Mouse (Mus musculus) testis, postnatal 10 days (tissue): Measurements from ENCODE around the gene Myo1d.

Experiments used
- DNase-seq: peaks from one replicate; pipeline ENCODE4 v3.0.0; 2021; ENCODE audit warnings: low spot score

Myo1d gene

DNA sequence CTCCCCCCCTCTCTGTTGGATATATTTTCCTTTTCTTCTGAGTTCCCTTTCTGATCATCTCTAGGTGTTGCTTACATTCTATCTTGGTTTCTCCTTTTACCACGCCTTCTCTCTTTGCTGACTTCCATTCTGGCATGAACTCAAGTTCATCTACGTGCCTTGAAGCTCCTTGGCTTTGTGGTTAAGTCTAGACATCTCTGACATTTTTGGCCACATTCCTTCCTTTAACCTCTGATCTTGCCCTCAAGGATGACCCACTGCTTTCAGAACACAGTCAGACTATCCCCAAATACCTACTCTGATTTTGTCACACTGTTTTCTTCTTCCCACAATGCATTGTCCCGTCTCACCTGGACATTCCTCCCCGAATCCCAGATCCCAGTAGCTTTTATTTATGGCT, 240.8 kb downstream of the Myo1d start:
- DNase-seq = no peak

DNA sequence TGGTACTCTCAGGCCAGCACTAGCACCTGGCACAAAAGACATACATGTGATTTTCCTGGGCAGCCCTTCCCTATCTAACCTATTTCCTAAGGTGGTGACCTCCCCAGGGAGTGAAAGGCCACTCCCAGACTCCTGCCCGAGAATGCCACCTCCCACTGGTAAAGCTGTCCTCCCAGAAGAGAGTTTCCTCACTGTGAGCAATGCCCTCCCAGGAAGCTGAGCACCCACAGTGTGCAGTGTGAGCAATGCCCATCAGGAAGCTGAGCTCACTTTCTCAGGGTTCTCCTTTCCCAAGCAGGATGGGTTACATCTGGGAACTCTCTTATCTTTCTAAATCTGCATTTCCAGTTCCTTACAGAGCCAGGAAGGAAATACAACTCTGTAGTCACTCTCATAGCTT, 246.9 kb downstream of the Myo1d start:
- DNase-seq = no peak

DNA sequence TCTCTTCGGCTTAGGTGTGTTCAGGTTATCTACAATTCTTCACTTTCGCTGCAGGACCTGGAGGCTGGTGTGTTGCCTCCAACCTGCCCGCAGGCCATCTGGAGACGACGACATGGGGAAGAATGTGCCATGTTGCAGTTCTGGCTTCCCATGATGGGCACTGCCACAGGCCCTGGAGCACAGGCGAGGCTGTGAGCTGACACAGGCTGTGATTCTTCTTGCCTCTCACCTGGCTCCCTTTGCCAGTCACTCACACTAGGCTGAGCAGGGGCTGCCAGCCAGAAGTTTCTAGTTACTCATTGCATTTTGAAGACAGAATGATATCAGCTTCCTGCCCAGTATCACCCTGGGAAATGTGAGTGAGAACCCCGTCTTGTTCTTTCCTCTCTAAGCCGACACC, 250.7 kb downstream of the Myo1d start:
- no peak for DNase-seq

DNA sequence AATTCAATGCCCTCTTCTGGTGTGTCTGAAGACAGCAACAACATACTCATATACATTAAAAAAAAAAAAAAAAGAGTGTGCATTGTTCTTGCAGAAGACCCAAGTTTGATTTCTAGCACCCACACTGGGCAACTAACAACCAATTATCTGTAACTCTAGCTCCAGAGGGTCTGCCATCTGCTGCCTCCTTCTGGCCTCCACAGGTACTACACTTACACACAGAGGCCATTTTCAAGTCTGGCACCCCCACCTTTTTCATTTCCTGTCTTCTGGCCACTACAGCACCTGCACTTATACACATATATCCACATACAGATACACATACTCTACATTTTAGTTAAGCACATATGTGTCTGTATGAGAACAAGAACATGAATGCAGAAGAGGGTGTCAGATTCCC, 252.1 kb downstream of the Myo1d start:
- no peak for DNase-seq

DNA sequence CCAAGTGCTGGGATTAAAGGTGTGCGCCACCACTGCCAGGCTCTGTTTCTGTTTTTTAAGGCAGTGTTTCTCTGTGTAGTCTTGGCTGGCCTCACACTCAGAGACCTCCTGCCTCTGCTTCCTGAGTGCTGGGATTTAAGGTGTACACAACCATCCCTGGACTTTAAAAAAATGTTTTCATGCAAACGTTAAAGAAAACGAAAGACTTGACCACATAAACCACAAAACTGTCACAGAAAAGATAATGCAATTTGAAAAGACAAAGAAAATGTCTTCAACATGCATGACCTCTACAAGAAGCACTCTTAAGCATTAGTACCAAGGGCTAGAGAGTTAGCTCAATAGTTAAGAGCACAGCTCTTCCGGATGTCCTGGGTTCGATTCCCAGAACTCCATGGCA, 255.6 kb downstream of the Myo1d start:
- DNase-seq = no peak

DNA sequence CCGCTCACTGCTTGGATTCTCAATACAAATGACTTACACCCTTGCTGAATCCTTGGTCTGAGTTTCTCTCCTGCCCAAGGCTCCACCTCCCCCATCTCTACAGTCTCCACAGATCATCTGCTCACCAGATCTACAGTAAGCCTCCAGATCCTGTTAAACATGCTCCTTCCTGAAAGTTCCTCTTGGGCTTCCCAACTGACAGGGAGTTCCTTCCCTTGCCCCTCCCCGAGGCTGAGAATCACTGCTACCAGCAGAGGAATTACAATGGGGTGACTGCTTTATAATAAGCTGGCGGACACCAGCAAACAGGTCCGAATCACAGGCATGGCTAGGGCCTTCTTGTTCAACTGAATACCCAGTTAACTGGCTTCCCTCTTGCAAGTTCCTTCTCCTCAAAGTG, 256.4 kb downstream of the Myo1d start:
- no peak for DNase-seq

DNA sequence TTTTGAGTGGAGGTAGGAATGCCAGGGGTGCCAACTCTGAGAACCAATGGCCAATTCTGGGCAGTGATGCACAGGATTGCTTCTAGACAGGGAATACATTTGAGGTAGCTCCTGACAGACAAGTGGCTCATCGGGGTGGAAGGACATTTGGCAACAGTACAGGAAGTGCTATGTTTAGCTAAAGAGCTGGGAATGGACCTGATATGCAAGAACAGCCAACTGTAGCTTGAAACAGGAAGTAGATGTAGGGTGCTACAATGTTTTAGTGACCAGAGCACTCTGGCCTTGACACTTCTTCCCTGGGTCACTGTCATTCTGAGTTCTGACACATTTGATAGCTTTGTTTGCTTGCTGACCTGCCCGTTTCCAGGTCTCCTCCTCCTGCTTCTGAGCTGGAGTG, 257.0 kb downstream of the Myo1d start:
- DNase-seq = no peak

DNA sequence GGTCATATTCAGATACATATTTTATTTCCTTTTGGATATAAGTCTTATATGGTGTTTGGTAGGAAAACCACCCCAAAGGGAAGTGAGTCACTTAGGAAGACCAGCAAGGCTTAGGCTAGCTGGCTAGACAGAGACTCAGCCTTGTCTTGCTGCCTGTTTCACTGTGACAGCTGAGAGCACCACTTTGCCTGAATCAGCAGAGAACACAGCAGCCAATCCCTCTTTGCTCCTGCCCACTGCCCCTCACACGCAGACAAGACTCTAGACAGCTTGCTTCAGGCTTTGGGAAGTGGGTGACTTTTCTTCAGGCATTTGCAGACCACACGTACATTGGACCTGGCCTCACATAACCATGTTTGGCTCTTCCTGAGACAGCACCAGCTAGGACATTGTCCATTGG, 258.7 kb downstream of the Myo1d start:
- no peak for DNase-seq

DNA sequence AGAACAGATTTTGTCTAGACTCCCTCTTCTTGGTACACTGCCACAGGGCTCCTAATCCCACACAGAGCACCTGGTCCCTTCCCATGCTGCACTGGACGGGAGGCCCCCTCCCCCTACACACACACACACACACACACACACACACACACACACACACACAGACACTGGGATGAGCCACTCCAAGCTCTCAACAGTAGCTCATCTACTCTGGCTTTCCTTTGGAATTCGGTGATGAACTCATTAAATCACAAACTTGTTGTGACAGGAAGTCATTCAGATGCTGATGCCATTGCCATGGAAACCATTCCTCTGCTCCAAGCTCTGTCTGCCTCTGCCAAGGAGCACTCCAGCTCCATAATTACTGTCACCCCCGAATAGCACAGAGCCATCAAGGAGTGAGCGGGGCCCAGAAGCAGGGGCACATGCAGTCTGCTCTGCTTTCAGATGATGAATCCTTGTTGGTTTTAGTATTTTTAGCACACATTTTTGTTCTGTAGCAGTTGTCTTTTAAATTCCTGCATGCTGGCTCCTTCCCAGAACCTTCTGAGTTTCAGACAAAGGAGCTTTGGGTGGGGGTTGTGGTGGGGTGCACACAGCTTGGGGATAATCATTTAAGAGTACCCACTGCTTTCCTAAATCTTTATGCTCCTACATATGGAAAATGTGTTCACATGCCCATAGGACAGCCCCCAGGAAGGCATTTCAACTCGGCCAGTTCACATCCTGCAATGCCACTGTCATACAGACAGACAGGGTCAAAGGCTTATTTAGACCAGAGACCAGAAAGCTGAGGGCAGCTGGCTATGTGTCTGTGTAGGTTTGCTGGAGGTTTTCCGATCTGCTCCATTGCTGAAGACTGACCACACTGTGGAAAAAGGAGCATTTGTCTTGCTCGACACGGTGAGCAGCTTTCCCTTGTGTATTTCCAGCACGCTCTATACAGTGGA, 261.1 kb downstream of the Myo1d start:
- DNase-seq = no peak

DNA sequence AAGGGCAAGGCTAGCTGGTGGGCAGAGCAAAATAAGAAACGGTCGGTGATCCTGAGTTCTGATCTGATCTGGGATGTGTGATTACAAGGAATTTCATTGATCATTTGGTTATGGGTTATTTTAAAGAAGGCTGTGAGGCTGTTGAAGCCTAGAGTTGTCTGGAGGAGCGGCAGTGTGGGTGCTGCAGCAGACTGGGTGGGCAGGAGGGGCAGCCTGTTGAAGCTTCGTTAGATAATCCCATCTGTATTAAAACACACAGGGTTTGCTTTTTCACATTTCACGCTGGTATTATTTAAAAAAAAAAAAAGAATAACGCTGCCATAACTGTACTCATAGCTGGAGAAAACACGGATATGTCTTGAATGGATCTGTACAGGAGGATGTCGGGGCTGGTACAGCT, 263.9 kb downstream of the Myo1d start:
- DNase-seq = no peak

DNA sequence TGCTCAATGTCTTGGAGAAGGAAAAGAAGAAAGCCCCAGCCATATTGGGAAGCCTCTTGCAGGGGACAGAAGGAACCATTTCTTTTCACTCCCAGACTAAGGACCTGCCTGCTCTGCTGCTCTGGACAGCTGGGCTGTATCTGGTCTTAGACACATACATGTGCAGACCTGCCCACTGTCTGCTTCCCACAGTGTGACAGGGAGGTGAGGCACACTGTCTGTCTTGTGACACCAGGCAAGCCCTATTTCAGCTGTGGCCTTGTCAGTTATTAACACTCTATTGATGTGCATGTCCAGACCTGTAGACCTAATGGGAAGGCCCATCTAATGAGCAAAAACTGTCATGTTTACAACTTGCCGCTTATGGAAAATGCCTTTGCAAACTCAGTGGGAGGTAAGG, 264.5 kb downstream of the Myo1d start:
- no peak for DNase-seq

DNA sequence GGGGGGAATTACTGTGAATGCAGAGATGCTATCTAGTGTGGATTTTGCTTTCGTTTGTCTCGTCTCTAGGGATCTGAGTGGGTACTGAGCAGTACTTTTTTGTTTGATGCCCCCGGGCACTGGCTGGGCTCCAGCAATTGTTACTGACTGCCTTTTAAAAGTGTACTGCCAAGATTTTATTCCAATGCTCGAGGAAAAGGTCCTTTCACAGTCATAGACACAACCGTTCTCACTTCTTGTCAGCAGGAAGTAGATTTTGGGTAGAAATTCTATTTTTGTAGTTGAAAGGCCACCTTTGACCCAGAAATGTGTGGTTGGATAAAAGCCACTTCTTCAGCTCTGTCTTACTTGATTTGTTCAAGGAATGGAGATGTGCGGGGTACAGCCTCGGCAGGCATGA, 266.0 kb downstream of the Myo1d start:
- no peak for DNase-seq

DNA sequence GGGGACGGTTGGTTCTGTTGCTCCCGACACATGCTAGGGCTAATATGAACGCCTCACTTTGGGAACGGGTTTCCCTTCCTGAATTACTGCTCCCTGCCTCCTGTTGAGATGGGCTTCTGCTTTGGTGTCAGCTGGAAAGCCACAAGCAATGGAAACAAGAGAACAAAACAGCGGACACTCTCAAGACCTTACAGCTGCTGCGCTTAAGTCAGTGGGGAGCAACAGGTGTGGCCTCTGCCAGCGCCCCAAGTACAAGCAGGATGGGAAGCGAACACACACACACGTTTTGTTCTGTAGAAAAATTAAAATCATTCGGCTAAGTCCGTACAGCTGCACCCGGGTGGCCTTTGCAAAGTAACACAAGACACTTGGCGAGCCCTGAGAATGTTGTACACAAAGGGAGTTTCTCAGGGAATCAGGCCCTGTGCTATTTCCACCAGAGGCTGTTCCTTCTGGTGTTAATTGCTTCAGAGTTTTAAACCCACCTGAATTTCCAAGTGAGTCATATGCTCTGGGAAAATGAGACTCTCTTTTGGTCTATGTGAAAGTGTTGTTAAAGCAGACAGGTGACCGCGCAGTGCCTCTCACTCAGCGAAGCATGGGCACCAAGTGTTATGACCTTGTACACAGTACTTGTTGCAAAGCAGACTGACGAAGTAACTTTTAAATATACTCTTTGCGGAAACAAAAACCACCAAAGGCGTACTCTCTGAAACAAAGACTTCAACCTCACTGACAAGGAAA, 267.3 kb downstream of the Myo1d start:
- DNase-seq = no peak

DNA sequence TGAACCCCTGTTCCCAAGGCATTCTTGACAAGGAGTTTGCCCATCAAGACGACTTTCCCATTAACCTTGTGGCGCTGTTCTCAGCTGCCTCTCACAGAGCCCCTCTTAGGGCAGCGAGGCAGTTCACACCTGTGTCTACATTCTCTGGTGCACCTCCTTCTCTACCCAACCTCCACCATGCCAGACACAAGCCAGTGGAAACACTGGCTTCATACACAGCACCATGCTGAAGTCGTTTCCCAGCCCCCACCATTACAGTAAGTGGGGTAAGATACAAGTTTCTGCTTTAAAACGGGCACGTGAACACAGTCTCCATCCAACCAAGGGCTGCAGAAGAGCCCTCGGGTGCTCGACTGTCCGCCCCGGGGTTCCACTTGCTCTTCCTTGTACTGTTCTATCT, 269.7 kb downstream of the Myo1d start:
- no peak for DNase-seq

DNA sequence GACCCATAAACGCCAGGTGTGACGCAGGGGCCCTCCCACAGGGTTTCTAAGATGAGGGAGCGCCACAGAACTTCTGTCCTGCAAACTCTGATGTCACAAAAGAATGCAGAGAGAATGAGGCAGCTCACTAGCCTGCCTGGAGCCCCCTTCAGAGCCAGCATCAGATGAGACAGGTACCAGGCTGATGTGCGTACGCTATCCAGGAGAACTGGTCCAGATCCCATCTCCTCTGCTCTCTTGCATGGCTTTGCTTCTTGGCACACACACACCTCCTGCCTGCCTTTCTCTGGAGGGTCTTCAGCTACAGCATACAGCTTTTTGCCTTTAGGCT, 270.7 kb downstream of the Myo1d start:
- no peak for DNase-seq

DNA sequence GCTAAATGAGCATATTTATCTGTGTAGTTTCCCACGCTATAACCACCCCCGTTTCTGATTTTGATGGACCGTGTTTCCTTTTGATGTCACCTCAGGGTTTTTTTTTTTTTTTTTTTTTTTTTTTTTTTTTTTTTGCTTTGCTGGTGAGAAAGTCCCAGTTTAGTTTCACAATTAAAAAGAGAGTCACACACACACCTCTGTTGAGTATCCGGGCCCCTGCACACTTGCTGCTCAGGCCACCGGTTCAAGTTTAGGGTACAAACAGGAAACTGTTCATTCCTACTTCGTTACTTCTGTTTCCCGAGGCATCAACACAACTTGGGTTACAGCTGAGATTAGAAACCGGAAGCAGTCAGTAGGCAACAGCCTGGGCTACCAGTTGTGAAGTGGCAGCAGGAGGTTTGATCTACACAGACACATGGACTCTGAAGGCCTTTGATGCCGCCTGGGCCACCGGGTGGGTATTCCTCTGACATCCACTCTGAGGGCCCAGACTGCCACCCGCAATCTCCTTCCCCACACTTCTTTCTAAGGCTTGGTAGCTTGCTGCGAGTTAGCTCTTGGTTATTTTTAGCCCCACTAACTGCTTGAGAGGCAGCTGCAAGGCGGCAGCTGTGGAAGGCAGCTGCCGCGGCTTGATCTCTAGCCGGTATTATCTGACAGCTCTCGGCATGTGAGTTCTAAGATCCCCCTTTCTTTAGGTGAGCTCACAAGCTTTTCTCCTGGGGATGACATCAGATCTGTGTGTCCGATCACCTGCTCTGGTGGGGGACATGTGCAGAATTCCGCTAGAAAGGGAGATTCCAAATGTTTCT, 271.3 kb downstream of the Myo1d start:
- DNase-seq = no peak

DNA sequence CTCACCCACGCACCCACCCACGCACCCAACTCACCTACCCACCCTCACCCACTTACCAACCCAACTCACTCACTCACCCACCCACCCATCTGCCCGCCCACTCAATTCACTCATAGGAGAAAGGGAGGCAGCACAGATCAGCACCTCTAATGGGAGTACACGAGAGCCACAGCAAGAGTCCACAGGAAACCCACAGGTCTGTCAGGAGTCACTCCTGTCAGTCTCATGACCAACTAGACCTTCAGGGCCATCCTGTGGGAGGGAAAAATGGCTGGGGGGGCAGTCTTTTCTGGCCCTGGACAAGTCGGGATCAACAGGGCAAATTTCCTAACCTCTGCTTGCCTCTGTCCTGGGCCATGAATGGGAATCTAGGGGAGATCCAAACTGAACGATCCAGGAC, 272.0 kb downstream of the Myo1d start:
- no peak for DNase-seq

DNA sequence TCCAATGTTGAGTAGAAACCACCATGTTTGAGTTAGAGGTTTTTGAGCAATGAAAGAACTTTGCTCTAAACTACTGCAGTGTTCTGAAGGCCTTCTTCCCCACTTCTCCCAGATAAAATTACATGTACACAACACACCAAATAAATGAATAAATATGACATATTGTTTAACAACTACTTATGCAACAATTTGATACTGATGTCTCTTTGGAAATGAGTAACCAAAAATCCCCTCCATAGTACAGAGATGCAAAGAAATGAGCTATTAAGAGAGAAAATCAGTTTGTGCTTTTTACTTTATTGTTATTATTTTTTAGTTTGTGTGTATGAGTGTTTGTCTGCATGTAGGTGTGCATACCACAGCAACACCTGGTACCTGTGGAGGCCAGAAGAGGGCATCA, 273.3 kb downstream of the Myo1d start:
- no peak for DNase-seq

DNA sequence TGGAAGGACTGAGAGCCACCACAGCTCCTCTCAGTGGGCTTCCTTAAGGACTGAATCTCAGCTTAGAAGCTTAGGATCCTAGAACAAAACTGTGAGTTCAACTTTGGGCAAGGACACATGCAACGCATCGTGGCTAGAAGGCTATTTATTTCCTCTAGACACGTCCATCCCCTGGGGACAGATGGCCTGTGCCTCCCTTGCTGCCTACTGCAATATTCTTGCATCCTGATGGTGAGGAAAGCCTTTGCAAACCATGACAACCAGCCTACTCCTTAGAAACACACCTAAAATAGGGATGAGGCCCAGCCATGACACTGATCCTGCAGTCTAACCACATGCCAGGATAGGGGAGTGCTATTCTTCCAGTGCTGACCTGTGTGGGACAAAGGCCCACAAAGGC, 274.2 kb downstream of the Myo1d start:
- DNase-seq = no peak

DNA sequence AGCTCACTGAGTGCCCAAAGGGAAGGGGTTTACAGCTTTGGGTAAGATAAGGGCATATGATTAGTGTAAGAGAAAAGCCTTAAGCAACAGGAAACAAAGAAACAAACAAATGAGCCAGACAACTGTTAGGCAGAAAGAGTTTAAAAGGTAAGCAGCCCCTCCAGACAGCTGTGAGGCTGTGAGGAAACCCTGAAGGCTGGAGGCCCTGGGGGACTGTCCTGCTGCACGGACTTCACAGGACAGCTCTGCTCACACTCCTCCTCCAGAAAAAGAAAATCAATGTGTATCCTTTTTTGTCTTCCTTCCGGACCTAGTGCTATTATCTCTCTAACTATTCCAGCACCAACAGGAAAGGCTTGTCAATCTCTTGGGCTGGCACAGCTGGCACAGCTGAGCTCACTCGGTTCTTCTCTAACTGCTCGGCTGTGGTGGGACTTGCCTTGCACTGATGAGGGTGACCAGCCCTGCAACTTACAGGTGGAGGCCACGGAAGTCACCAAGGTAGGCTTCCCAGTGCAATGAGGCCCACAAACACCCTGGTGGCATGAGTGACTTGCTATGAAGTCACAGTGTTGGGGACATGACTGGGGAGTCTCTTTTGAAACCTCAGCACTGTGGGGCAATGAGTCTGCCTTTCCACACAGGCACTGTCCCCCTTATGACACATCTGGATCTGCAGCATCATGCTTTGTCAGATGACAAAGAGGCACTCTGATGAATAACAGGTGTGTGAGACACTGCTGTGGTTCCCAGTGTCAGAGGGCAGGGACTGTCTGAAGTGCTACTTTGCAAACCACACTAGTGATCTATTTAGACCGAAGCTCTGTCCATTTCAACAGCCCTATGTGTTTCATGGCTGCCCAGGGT, 275.1 kb downstream of the Myo1d start:
- DNase-seq = no peak

DNA sequence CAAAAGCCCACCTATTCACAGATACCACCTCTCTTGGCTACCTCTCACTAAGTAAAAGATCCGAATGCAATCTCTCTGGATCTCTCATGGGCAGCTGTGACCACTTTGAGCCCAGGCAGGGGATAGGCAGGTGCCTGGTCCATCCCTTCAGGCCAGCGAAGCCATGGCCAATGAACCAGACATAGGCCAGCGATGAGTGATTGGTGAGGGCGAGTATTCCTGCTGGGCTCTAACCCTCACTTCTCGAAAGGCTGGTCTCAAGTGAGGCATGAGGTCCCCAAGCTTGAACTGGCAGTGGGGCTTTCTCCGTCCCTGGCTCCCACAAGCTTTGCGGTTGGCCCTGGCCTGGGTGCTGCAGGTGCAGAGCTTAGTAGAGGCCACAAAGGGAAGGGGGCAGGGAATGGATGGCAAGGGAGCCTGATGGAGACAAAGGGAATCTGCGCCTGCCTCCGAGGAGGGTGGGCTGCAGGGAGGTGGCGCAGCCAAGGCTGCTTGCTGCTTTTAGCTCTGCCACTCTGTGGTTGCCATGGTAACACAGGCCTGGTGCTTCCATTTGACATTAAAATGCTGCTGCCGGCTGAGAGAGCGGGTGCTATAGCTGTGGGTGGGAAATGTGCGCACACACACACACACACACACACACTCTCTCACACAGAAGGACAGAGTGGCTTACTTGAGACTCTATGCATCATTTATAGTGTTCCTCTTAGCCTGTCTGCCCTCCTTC, 275.9 kb downstream of the Myo1d start:
- DNase-seq = no peak
